Mouse (Mus musculus) kidney, adult 18-20 months (tissue): ENCODE measurements around the gene Pigf.

Experiments
- DNase-seq: peaks from one replicate; pipeline ENCODE4 v3.0.0; 2021

Pigf gene

DNA sequence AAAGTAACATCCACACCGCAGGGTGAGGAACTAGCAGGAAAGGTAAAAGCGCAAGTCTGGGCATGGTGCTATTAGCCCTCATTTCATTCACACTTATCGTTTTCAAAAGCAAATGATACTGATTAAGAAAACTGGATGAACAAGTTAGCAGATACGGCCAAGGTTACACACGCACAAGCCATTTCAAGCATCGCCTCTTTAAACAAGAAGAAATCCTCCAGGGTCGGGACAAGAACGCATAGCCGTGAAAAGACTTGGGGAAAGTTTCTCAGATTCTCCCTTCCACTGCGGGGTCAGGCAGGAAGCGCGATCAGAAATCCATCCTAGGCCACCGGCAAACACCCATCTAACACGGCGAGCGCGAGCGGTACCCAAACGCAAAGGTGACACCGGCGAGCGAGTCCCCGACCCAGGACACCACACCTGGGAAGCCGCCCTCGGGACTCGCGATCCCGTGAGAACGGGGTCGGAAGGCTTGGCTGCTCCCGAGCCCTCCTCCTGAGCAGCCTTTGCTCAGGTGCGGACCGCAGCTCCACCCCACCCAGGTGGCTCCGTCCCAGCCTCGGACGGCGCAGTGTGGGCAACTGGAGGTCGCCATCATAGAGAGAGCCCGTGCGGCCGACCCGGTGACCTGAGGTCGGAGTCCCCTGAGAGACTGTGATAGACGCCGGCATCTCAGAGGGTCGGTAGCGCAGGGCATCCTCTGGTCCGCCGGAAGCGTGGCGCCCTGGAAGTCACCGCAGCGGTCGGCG, 539 bp downstream of the Pigf start:
- DNase-seq, result no peak

DNA sequence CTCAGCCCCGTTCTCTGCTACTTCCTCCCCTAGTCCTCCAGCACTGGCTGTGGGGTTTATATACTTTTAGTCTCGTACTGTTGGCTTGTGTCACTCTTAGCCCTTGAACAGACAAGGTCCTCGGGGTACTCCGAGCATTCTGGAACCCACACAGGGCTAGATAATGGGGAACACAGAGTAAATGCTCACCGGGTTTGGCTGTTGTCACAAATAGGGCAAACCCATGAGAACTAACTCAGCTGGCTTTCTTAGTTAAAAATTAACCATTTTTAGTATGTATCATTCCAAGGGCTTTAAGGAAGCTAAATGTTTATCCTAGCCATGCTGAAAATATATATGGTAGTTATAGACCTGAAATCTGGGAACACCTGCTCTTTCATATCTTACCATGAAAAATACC, 5.5 kb downstream of the Pigf start:
- DNase-seq, result no peak

DNA sequence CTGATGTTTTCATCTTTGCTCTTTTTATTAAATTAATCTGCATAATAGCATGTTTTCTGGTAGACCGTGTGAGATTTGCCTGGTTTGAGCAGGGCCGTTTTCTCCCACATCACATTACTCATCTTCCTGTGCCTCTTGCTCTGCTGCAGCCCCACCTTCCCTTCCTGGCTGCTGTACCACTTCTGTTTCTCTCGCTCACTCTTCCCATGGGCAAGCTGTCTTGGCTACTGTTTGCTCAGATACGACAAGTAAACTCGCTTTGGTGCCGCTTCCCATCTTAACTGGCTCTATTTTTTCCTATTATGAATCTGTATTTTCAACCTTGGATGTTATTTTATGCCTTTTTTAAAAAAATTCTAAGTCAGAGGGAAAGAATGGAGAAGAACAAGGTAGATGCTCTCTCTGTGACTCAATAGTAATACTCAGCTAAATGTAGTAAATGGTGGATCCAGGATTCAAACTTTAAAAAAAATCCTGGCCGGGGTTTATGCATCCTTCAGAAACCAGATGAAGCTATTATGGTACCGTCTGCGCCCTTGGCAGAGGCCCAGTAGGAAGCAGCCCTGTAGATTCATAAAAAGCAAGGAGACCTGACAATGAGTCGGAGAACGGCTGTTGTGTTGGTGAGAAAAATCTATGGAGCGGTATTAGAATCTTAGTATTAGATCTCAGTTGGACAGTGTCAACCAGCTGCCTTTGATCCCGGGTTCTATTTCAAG, 13.7 kb downstream of the Pigf start:
- DNase-seq, result no peak

DNA sequence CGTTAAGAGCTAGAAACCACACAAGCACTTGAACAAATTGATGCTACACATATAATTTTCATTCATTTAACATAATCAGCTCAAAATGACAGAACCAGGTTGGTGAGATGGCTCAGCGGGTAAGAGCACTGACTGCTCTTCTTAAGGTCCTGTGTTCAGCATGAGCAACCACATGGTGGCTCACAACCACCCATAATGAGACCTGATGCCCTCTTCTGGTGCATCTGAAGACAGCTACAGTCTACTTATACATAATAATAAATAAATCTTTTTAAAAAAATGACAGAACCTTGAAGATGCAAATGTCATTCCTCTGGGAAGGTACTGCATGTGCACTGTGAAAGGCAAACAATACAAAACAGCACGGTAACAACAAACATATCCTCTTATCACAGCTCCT, 16.3 kb downstream of the Pigf start:
- no peak for DNase-seq

DNA sequence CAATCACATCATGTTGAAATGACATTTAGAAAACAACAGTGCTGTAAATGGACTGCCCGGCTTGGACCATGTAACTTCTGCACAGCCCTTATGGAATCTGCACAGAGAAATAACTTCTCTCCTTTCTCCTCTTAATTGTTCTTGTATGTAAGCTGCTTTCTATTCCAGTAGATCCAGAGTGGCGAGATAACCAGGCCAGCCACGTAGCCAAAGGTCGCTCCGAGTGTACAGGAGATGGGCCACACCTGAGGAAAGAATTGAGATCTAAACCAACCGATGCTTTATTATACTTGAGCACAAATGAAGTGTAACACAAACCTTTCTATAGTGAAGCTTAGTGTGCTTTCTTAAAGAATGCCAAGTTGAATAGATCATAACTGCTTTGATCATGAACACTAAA, 27.9 kb downstream of the Pigf start:
- no peak for DNase-seq

DNA sequence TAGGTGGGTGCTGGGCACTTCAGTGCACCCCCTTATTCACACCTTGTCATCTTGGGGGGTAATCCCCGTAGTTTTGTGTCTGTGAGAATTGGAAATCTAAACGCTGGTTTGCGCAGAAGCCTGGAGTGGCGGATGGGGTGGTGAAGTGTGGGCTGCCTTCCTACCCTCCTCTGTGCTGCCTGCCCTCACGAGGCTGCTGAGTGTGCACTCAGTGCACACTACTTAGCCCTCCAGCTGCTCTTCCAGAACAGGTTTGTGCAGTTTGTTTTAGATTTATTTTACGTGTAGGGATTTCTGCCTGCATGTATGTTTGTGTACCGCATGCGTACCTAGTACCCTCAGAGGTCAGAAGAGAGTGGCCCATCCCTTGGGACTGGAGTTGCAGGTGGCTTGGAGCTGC, 33.9 kb downstream of the Pigf start:
- DNase-seq, result no peak

DNA sequence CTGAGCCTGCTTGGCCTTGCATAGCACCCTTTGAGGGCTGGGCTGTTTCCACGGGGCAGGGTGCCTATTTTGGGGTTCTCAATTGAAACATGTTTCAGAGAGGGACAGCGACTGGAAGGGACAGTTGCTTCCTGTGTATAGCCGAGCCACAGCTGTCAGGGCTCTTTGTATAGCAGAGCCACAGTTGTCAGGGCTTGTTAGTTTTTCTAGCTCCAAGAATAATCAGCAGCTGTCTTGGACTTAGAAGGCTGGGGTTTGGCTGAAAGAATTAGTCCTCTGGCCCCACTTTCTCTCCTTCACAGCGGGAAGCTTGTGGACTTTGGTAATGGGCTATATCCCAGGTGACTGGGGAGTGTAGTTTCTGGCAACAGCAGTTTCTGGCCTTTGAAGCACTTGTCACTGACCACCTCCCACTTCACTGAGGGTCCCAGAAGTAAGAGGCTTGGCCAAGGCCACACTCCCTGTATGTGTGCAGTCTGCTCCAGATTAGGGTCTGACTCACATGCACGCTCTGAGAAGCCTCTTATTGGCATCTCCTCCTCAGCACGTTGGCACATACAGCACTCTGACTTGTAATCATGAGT, 36.5 kb downstream of the Pigf start:
- no peak for DNase-seq

DNA sequence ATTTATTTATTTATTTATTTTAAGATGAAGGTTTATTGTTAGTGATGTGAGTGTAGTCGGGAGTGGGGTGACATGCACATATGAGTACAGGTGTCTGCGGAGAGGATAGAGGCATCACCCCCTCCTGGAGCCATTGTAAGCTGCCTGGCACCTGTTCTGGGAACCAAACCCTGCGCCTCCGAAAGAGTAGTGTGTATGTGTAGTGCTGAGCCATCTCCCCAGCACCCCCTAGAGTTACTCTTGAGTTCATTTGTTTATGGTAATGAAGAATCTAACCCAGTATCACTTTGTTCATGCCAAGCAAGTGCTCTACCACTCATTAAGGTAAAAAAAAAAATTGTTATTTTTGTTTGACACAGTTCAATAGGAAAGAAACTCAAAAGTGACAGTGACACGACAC, 37.0 kb downstream of the Pigf start:
- DNase-seq, result no peak

DNA sequence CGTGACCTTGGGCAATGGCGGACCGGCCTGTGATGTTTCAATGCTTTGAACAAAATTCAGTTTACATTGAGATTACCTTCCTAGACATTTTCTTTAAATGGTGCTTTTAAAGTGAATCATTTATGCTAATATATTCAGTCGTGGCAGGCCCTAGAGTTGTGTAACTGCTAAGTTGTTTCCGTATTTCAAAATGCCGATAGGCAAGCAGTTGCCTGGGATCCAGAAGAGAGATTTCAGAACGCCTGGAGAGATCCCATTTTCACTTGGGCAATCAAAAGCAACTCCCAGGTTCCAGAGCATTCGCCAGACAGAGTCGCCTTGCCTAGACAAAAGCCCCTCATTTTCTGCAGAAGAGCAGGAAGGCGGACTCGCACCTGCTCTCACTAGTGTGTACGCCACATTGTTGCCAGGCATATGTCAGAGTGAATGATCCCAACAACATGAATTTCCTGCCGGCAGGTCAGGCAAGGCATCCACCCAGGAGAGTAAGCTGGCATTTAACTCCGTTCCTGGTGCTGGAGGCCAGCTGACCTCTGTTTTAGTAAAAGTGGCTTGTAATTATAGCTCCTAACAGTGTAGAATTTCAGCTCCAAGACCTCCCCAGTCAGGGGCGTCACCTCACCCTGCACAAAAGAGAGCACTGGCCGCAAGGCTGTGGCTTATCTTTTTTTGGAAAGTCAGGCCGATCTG, 38.6 kb downstream of the Pigf start:
- peak; percentile 32 for DNase-seq

DNA sequence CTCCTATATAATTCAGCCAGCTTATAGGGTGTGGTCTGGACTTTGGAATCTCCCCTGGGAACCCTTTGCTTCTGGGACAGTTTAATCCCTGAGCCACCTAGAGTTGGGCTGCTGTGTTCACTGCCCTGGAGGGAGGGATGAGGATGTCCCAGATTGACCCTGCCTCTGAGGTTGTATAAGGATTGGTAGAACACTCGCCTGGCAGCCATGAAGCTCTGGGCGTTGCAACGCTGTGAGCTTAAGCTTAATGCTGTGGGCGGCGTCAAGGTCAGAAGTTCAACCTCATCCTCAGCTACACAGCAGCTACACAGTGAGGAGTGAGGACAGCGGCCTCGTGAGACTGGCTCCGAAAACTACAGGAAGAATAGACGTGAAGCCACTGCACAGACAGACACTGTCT, 42.7 kb downstream of the Pigf start:
- DNase-seq, result peak; percentile 18

DNA sequence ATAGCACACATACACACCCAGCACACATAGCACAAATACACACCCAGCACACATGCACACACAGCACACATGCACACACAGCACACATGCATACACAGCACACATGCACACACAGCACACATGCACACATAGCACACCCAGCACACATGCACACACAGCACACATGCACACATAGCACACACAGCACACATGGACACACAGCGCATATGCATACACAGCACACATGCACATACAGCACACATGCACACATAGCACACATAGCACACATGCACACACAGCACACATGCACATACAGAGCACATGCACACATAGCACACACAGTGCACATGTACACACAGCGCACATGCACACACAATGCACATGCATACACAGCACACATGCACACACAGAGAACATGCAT, 43.5 kb downstream of the Pigf start:
- no peak for DNase-seq

DNA sequence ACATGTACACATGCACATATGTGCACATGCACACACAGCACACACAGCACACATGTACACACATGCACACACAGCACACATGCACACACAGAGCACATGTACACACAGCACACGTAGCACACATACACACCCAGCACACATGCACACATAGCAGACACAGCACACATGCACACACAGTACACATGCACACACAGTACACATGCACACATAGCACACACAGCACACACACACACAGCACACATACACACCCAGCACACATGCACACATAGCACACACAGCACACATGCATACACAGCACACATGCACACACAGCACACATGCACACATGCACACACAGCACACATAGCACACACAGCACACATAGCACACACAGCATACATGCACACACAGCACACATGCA, 44.0 kb downstream of the Pigf start:
- no peak for DNase-seq

DNA sequence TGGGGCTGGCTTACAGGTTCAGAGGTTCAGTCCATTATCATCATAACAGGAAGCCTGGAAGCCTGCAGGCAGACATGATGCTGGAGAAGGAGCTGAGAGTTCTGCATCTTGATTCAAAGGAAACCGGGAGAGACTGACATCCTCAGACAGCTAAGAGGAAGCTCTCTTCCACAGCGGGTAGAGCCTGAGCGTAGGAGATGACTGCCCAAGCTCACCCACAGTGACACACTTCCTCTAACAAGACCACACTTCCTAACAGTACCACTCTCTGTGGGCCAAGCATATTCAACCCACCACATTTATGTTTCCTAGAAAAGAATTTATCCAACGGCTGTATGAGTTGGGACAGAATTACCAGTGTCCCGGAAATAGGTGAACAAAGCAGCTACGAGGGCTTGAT, 46.7 kb downstream of the Pigf start:
- DNase-seq, result no peak

DNA sequence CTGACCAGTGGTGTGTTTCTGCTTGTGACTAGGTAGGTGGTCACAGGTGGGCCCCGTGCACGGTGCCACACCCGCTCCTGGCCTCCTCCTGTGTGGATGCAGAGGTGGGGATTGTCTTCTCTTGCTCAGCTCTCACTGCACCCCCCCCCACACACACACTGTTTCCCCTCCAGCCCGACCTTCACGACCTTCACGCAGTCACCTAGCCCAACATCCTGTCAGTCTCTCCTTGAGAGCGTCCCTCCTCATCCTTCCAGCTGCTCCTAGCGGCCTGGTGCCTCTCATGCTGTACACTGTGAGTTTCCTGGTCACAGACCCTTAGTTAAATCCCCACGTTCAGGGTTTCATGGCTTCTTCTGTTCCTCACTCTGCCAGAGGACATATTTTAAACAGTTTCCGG, 48.8 kb downstream of the Pigf start:
- no peak for DNase-seq

DNA sequence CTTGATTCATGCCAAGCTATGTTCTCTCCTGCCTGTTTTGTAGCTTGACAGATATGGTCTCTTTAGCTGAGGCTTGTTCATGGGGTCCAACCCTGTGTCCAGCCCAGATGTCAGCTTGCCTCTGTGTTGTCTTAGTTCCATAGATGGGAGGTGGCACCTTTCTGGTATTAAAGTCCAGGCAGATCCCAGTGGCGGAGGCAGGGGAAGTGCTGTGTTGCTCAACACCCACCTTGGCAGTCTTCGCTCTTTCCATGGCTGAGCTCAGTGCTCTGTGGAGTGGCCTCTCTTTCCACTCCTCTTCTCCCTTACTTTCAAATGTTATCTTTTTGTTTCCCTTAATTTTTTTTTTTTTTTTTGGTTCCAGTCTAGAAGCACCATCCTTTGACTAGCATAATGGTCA, 52.1 kb downstream of the Pigf start:
- no peak for DNase-seq

DNA sequence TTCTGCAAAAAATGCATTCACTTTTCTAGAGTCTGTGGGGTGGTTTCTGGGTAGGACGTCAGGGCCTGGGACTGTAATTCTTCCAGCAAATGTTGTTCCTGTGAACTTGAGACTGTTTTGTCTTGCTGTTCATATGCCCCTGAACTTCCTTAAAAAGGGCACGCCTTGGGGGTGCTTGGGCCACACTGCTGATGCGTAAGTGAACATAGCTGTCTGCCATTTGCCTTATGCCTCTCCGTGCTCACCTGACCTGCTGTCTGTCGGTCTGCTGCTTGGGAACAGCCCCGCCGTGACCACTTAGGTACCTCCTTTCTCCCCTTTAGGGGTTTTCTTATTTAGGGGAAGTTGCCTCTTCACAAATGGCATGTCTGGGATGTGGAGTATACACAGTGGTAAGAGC, 53.3 kb downstream of the Pigf start:
- DNase-seq, result no peak

DNA sequence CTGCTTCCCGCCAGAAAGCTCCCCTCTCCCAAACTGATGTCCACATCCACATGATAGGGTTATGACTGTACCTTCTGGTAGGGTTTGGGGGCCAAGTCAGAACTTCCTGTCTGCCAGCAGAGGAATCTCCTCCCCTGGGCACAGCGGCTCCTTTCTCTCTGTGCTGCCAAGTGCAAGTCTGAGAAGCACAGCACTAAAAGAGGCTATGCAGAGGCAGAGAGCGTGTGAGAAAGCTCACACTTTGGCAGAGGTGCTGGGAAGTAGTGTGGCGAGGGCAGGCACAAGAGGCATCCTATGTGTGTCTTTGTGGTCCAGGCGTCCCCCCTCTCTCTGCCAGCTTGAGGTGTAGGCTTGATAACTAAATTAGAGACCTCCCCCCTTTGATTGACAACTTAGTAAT, 54.2 kb downstream of the Pigf start:
- DNase-seq, result no peak

DNA sequence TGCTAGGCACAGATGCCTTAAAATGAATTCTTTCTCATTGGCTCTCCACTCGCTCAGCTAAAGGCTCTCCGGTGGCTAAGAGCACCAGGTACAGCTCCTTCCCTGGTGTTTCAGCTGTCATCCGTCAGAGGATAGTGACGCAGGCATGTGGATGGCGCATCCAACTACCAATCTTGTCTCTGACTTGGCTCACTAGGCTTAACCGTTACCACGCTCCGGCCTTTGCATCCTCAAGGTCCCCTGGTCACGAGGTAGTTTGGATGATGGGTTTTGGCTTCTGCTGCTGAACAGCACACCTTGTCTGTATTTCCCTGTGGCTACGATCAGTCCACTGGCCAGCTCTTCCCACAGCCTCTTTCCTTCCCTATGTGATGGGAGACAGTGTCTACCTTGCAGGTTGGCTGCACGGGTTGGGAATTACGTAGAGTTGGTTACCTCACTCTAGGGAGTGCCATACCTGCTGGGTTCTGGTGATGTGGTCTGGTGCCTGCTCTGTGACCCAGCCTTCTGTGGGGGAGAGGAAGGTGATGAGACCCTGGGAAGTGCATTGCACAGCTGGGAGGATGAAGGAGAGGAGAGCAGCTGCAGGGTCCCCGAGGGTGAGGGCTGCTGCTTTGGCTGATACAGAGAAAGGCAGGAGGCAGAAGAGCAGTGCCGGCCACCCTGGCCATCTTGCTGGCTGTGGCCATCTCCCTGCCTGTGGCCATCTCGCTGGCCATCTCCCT, 55.0 kb downstream of the Pigf start:
- DNase-seq, result no peak

DNA sequence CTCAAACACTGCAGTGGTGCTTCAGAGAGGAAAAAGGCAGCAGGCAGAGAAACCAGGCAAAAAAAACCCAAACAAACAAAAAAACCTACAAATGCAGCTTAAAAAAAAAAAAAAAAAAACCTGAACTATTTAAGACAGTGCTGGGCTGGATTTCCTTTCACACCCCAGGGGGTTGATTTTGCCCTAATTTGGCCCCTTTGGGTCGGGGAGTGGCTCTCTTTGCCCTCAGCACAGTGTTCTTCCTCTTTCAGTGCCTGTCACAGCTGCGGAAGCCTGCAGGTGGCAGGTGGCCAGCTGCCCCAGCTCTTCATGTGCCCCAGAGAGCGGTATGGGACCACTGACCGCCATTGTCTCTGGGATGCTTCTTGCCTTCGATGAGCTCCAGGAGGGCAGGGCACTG, 55.6 kb downstream of the Pigf start:
- no peak for DNase-seq

DNA sequence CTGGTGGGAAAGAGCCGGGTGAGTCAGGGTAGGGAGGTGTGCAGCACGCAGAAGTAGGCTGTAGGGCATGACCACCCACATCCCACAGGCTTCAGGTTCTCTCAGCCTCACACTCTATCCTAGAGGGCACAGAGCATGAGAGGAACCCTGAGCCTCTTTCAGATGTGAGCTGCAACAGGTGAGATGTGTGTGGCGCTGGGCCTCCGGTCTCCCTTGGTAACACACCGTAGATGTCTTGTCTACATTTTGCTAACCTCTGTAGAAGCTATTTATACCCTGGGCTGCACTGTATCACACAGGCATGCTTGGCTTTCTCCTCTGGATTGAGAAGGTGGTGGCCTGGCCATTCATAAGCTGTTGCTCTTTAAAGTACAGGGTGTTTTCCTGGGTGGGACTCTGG, 56.6 kb downstream of the Pigf start:
- no peak for DNase-seq

DNA sequence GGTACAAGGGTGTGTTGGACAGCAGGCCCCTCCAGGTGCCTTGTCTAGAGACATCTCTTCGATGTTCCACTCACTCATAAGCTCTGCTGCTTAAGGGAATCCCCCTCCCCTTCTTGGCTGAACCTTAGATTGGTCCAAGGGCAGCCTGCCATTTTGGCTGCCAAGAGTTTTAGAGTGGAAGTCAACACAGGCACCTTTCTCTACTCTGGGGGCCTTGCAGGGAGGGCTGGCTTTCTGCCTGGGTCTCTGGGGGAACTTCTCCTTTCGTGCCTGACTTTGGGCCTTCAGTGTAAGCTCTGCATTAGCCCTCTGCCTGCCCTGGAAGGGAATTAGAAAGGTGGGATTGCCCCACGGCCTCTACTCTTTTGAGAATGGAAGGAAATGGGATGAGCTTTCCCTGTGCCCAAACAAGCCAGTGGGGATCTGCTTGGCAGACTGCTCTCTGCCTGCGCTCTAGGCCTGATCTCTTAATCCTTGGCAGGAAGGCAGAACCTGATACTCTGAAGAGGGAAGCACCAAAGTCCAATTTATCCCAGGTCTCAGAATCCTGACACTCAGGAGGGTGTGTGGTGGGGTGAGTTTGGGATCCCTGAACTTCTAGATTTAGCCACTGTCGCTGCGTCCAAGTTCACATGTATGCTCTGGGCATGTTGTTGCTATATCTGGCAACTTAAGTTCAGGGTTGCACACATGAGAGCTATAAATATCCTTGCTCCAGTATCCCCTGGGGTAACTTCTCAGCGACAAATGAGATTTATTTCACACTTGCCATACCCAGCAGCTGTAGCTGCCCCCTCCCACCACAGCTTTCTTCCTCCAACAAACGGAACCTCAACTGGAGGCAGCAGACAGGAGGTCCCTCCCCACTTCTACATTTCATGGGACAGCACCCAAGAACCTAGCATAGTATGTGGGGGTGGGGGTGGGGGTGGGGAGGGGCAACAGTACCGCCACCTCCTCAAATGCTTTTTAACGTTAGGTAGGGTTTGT, 57.4 kb downstream of the Pigf start:
- DNase-seq, result no peak

DNA sequence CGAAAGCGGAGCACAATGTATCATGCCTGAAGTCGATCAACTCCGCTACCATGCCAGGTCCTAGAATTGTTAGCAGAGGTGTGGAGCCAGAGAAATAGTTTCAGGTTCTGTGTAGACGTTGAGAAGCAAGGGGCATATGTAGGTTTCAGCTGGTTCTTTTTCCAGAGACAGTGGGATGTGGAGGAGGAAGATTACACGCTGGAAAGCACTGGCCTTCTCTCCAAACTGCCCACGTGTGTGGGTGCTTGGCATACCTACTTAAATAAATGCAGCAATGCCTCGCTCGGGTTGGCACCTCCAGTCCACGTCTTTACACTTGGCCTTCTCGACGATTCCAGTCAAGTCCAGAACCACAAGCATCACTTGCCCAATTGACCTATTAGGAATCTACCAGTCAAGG, 58.2 kb downstream of the Pigf start:
- DNase-seq, result no peak
